Mouse (Mus musculus): Measurements from ENCODE around the gene G430095P16Rik. TPM values are rescaled to one million over a fixed set of nuclear protein-coding genes. Genes with fewer than 3 reads are reported as not detected.

Gene G430095P16Rik
- total and polyA plus RNA-seq, 2 experiments from 2014 or later, result 1.1 TPM; not detected in 1

DNA sequence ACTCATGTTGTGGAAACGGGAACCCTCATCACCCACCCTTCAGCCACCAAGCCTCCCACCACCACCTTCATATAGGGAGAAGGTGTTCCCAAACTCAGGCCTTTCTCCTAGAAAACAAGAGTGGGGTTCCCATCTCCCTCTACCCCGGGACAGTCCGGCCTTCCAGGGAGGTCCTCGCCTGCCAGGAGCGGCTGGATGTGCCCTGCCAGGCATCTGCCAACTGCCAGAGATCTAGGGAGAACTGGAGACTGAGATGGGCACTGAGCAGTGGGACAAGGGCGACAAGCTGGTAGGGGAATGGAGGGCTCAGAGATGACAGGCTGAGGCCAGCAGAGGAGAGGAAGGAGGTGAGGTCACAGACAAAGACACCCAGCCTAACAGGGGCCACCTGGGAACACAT is 11.2 kb downstream of the G430095P16Rik start:
- H3K4me2 ChIP-seq (ENCODE audit: low read depth, low read length), result no peak overlapping the region
- peaks cover 62% of the 10 kb centered on the region for H3K4me1 ChIP-seq (ENCODE audit: insufficient read depth, low read length)
- no peak overlapping the region for H3K27ac ChIP-seq
- no peaks in the 10 kb centered on the region for H3K36me3 ChIP-seq (ENCODE audit: insufficient read depth, low read length)
- 65% methylated on average over 6 of the region's 6 CpGs for WGBS
- no peak for TF ChIP-seq CTCF (IDR thresholded peaks at IDR 0.05; ENCODE audit: low read depth)
- ATAC-seq (no peak), DNase-seq (ENCODE audit: low spot score) (no peak)
- H3K9ac ChIP-seq (replicated peaks; ENCODE audit: low read length), result no peak overlapping the region
- no peaks in the 10 kb centered on the region for H3K9me3 ChIP-seq (ENCODE audit: low read length)
- no peak overlapping the region for H3K4me3 ChIP-seq (ENCODE audit: low read length)
- H3K27me3 ChIP-seq (ENCODE audit: insufficient read depth, low read length), result no peaks in the 10 kb centered on the region

DNA sequence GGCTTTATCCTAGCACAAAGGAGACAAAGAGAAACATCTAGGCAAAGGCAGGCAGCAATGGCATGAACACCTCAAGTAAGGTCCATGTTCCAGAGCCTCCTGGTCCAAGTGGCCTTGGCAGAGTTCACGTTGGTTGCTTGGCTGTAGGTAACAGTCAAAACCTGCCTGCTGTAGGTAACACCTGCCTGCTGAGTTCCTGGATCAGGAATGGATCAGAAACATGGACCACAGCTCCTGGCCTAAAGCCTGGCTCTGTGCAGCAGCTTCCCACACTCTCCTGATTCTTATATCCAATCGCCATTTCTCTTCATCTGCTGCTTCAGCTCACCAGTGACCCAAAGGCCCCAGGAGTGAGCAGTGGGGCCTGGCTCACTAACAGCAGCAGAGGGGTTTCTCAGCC is 11.9 kb downstream of the G430095P16Rik start:
- Histone ChIP-seq H3K4me3 (ENCODE audit: low read length) (no peak overlapping the region), H3K27me3 (ENCODE audit: insufficient read depth, low read length) (no peaks in the 10 kb centered on the region), H3K4me2 (ENCODE audit: low read depth, low read length) (no peak overlapping the region), H3K36me3 (ENCODE audit: insufficient read depth, low read length) (no peaks in the 10 kb centered on the region), H3K4me1 (ENCODE audit: insufficient read depth, low read length) (peaks cover 62% of the 10 kb centered on the region), H3K9ac (replicated peaks; ENCODE audit: low read length) (no peak overlapping the region), H3K27ac (no peak overlapping the region), H3K9me3 (ENCODE audit: low read length) (no peaks in the 10 kb centered on the region)
- no peak for TF ChIP-seq CTCF (IDR thresholded peaks at IDR 0.05; ENCODE audit: low read depth)
- ATAC-seq, result no peak
- WGBS, result 77% methylated on average over 2 of the region's 2 CpGs
- DNase-seq (ENCODE audit: low spot score), result no peak

- TF ChIP-seq CTCF (IDR thresholded peaks at IDR 0.05; ENCODE audit: low read depth), result no peak
- H3K27me3 ChIP-seq (ENCODE audit: insufficient read depth, low read length), result no peaks in the 10 kb centered on the region
- peaks cover 58% of the 10 kb centered on the region for H3K4me1 ChIP-seq (ENCODE audit: insufficient read depth, low read length)
Observed at GRCm38 (mm10) chr8:84735597-84735996, 12.8 kb downstream of the G430095P16Rik start.

GRCm38 (mm10) chr8:84736521-84736920 is 13.7 kb downstream of the G430095P16Rik start:
- Histone ChIP-seq H3K4me2 (ENCODE audit: low read depth, low read length) (no peak overlapping the region), H3K4me3 (ENCODE audit: low read length) (no peak overlapping the region), H3K27me3 (ENCODE audit: insufficient read depth, low read length) (no peaks in the 10 kb centered on the region), H3K4me1 (ENCODE audit: insufficient read depth, low read length) (peaks cover 53% of the 10 kb centered on the region), H3K27ac (no peak overlapping the region), H3K36me3 (ENCODE audit: insufficient read depth, low read length) (no peaks in the 10 kb centered on the region), H3K9ac (replicated peaks; ENCODE audit: low read length) (no peak overlapping the region), H3K9me3 (ENCODE audit: low read length) (no peaks in the 10 kb centered on the region)
- no peak for TF ChIP-seq CTCF (IDR thresholded peaks at IDR 0.05; ENCODE audit: low read depth)
- WGBS, result 81% methylated on average over 4 of the region's 4 CpGs
- DNase-seq (ENCODE audit: low spot score) (no peak), ATAC-seq (no peak)

More at GRCm38 (mm10) chr8:84735597-84735996, 12.8 kb downstream of the G430095P16Rik start:
- 42% methylated on average over 2 of the region's 2 CpGs for WGBS
- Histone ChIP-seq H3K4me3 (ENCODE audit: low read length) (no peak overlapping the region), H3K9me3 (ENCODE audit: low read length) (no peaks in the 10 kb centered on the region), H3K4me2 (ENCODE audit: low read depth, low read length) (no peak overlapping the region), H3K36me3 (ENCODE audit: insufficient read depth, low read length) (no peaks in the 10 kb centered on the region), H3K27ac (no peak overlapping the region), H3K9ac (replicated peaks; ENCODE audit: low read length) (0 out of 2 replicates have a peak overlapping the region, but pooled peaks have one; percentile 13)
- DNase-seq (ENCODE audit: low spot score), result no peak
- ATAC-seq, result no peak

DNA sequence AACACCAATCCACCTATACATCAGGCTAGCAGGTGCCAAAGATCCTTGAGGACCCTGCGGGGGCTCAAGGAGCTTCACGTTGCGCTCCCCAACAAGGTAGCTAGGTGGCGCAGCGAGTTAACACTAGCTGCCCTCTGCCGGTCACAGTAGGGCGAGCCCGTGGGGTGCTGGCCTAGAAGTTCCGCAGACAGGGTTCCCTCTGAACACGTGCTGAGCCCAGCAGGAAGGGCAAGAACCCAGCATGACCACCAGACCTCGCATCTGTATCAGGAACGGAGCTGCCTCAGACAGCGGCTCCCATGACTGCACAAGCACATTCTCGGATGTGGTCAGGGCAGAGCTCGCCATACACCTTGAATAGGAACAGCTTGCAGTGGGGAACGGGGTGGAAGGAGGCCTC is 14.8 kb downstream of the G430095P16Rik start:
- ATAC-seq (peak; percentile 69), DNase-seq (ENCODE audit: low spot score) (peak; percentile 90)
- peak; percentile 99 for TF ChIP-seq CTCF (IDR thresholded peaks at IDR 0.05; ENCODE audit: low read depth)
- Histone ChIP-seq H3K4me2 (ENCODE audit: low read depth, low read length) (peak overlapping the region; percentile 28; the same call in 1 of the 2 replicates), H3K4me1 (ENCODE audit: insufficient read depth, low read length) (peaks cover 47% of the 10 kb centered on the region), H3K36me3 (ENCODE audit: insufficient read depth, low read length) (no peaks in the 10 kb centered on the region), H3K4me3 (ENCODE audit: low read length) (peak overlapping the region; percentile 18), H3K9me3 (ENCODE audit: low read length) (no peaks in the 10 kb centered on the region), H3K9ac (replicated peaks; ENCODE audit: low read length) (no peak overlapping the region), H3K27me3 (ENCODE audit: insufficient read depth, low read length) (no peaks in the 10 kb centered on the region), H3K27ac (0 out of 2 replicates have a peak overlapping the region, but pooled peaks have one; percentile 15)
- WGBS, result 2% methylated on average over 16 of the region's 16 CpGs

DNA sequence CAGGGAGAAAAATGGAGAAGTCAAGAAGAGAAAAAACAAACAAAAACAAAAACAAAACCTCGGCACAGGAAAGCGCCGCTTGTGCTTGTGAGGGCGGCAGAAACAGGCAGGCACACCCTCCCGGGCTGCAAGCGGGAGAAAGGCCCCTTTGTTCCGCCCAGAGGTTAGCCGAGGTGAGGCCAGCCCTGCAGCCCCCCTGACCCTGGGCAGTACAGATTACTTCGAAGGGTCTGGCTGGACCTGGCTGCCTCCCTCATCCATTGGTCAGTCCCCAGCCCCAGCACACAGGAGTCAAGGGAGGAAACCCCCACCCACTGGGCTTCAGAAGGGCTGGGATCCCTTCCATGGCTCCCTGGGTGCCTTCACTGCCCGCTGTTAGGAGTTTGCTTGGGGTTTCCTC is 15.5 kb downstream of the G430095P16Rik start:
- no peak for TF ChIP-seq CTCF (IDR thresholded peaks at IDR 0.05; ENCODE audit: low read depth)
- H3K4me3 ChIP-seq (ENCODE audit: low read length), result no peak overlapping the region
- H3K4me2 ChIP-seq (ENCODE audit: low read depth, low read length), result peak overlapping the region; percentile 28; the same call in 1 of the 2 replicates
- DNase-seq (ENCODE audit: low spot score), result no peak
- peaks cover 41% of the 10 kb centered on the region for H3K4me1 ChIP-seq (ENCODE audit: insufficient read depth, low read length)
- no peaks in the 10 kb centered on the region for H3K9me3 ChIP-seq (ENCODE audit: low read length)
- H3K9ac ChIP-seq (replicated peaks; ENCODE audit: low read length), result no peak overlapping the region
- peak overlapping the region; percentile 57; the same call in 1 of the 2 replicates for H3K27ac ChIP-seq
- WGBS, result 23% methylated on average over 10 of the region's 10 CpGs
- H3K36me3 ChIP-seq (ENCODE audit: insufficient read depth, low read length), result no peaks in the 10 kb centered on the region
- no peak for ATAC-seq
- no peaks in the 10 kb centered on the region for H3K27me3 ChIP-seq (ENCODE audit: insufficient read depth, low read length)

GRCm38 (mm10) chr8:84738715-84739400 is 16.1 kb downstream of the G430095P16Rik start:
- no peak for DNase-seq (ENCODE audit: low spot score)
- peaks cover 40% of the 10 kb centered on the region for H3K4me1 ChIP-seq (ENCODE audit: insufficient read depth, low read length)

More at GRCm38 (mm10) chr8:84738715-84739400, 16.1 kb downstream of the G430095P16Rik start:
- H3K27ac ChIP-seq, result peak overlapping the region; percentile 57; the same call in 1 of the 2 replicates
- H3K36me3 ChIP-seq (ENCODE audit: insufficient read depth, low read length), result no peaks in the 10 kb centered on the region
- H3K27me3 ChIP-seq (ENCODE audit: insufficient read depth, low read length), result no peaks in the 10 kb centered on the region
- no peak for ATAC-seq
- H3K4me2 ChIP-seq (ENCODE audit: low read depth, low read length), result no peak overlapping the region
- H3K9me3 ChIP-seq (ENCODE audit: low read length), result no peaks in the 10 kb centered on the region
- H3K4me3 ChIP-seq (ENCODE audit: low read length), result no peak overlapping the region
- 48% methylated on average over 10 of the region's 10 CpGs for WGBS
- no peak for TF ChIP-seq CTCF (IDR thresholded peaks at IDR 0.05; ENCODE audit: low read depth)
- H3K9ac ChIP-seq (replicated peaks; ENCODE audit: low read length), result no peak overlapping the region

Data from hindbrain, postnatal 0 days (tissue).